Mouse (Mus musculus): ENCODE results near the gene Plekho1. TPM values are rescaled to one million over a fixed set of nuclear protein-coding genes. Genes with fewer than 3 reads are reported as not detected.
"Not testable (repeated sequence)": the region's sequence is repeated elsewhere in the genome, so short reads cannot be mapped to it uniquely, and the experiment has no call there.

Gene Plekho1
- total RNA-seq, 2 experiments from 2014 or later: 23.2 to 39.8 TPM

DNA sequence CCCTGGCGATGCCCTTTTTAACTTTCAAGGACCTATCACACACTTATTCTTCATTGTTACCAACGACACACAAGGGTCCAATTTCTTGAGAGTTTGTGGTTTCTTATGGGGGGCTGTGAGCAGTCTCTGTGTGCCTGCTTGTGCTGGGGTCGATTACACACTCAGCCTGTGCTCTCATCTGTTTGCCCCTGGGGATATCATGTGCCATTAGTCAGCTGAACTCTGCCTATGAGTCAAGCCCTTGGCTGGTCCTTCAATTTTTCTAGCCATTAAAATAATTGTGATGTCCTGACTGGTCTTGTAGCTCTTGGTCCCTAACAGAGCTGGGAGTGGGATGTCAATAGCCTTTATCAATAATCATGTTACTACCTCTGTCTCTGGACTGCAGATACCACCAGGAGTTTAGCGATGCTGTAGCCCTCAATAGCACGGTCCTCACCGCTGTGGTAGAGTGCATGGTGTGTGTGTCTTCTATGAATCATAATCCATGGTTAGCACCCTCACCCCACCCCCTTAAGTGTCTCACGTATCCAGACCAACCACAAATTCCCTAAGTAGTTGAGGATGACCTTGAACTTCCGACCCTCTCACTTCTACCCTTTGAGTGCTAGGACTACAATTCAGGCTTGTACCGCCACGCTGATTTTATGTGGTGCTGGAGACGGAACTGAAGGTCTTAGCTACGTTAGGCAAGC, 15.4 kb downstream of the Plekho1 start:
- DNase-seq: no peak

- DNase-seq: no peak
Observed at GRCm38 (mm10) chr3:95978265-95978664, 17.5 kb downstream of the Plekho1 start.

- DNase-seq: not testable (repeated sequence)
Observed at GRCm38 (mm10) chr3:95977587-95977986, 18.2 kb downstream of the Plekho1 start.

GRCm38 (mm10) chr3:95977079-95977478, 18.7 kb downstream of the Plekho1 start:
- DNase-seq: no peak

GRCm38 (mm10) chr3:95972873-95973634, 22.7 kb downstream of the Plekho1 start:
- peak; percentile 42 for DNase-seq

GRCm38 (mm10) chr3:95972251-95972872, 23.4 kb downstream of the Plekho1 start:
- no peak for DNase-seq

- not testable (repeated sequence) for DNase-seq
Observed at GRCm38 (mm10) chr3:95970661-95971060, 25.1 kb downstream of the Plekho1 start.

GRCm38 (mm10) chr3:95969277-95969676, 26.5 kb downstream of the Plekho1 start:
- no peak for DNase-seq

DNA sequence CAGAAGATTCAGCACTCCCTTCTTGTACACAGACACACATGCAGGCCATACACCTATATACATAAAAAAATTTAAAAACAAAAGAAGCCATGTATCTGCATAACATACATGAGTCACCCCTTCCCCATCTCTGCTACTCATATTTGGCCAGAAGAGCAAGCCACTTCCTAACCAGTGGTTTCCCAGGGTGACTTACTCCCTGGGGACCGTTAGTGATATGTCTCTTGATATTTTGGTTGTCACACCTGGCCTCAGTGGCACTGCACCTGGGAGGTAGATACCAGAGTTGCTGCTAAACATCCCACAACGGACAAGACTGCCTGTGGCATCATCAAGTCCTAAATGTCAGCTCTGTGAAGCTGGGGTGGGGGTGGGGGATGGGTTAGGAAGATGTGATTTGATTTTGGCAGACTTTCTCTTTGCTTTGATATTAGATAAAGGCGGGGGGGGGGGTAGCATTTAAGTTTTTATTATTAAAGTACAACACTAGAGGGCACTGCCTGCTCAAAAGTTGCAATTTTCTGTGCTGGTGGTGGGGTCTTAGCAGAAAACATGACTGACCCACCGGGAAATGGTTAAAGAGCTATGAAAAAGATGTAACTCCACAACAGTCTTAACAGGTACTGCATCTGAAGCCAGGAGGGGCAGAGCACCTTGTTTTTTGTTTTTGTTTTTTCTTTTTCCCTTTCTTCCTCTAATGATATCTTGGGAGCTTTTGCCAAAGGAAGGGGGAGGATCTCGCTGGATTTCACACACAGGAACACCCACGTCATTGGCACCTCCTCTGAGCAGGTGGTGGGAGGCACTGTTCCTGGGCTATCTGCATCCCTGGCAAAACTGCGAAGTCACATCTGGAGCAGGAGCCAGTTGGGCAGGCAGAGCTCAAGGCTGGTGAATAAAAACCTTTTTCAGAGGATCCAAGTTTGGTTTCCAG, 30.0 kb downstream of the Plekho1 start:
- DNase-seq: no peak

DNA sequence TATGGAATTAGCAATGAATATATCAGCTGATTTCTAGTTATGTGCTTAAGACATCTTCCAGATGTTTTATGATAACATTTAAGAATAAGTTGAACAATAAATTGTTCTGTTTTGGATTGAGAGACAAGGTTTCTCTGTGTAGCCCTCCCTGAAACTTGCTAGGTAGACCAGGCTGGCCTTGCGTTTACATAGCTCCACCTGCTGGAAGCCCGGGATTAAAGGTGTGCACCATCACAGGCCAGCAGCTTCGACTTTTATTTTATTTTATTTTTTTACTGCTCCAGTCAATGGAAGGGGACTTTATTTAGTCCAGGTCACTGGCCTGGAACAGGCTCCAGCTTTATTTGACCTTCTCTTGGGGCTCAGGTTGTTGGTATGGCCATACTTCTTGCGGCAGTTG, 32.1 kb downstream of the Plekho1 start:
- DNase-seq: no peak

- no peak for DNase-seq
Observed at GRCm38 (mm10) chr3:95963230-95963629, 32.6 kb downstream of the Plekho1 start.

GRCm38 (mm10) chr3:95962182-95962581, 33.6 kb downstream of the Plekho1 start:
- DNase-seq: not testable (repeated sequence)

DNA sequence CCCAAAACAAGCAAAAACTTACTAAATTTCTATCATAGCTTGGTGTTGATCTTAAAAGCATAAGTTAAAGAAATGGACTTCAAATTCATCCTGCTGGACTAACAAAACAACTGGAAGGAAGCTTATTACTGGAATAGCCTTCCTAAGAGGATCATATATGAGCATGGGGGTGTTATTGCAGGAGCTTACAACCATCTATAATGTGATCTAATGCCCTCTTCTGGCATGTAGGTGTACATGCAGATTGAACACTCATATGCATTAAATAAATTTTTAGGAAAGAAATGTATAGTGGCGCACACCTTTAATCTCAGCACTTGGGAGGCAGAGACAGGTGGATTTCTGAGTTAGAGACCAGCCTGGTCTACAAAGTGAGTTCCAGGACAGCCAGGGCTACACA, 36.0 kb downstream of the Plekho1 start:
- DNase-seq: no peak

DNA sequence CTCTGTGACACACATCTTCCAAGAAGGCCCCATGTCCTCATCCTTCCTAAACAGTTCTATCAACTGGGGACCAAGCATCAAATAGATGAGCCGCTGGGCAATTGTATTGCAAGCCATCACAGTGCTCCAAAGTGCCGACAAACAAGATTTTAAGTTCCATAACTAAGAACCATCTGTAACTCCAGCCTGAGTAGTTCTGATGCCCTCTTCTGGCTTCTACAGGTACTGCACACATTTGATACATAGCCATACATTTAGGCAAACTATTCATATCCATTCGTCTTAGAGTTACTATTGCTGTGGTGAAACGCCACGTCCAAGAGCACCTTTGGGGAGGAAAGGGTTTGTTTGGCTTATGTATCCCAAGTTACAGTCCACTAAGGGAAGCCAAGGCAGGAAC, 36.7 kb downstream of the Plekho1 start:
- no peak for DNase-seq

- peak; percentile 29 for DNase-seq
Observed at GRCm38 (mm10) chr3:95957359-95958148, 38.2 kb downstream of the Plekho1 start.

GRCm38 (mm10) chr3:95955318-95955717, 40.5 kb downstream of the Plekho1 start:
- no peak for DNase-seq

DNA sequence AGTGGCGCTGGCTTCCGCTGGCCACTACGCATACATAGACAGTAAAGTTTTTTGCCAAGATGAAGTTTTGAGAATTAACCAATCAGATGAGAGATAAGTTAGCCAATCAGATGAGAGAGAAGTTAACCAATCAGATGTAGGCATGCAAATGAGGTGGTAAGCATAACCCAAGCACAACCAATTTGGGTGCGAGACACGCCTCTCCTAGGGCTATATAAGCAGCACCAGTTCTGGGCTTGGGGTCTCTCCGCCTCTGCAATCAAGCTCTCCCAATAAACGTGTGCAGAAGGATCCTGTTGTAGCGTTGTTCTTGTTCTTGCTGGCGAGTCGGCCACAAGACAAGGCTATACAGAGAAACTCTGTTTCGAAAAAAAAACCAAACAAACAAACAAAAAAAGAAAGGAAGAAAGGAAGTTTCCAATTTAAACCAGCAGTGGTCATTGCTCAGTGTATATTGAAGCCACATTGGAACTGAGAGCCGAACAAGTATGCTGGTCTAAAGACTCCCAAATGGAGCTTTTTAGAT, 41.1 kb downstream of the Plekho1 start:
- DNase-seq: not testable (repeated sequence)

DNA sequence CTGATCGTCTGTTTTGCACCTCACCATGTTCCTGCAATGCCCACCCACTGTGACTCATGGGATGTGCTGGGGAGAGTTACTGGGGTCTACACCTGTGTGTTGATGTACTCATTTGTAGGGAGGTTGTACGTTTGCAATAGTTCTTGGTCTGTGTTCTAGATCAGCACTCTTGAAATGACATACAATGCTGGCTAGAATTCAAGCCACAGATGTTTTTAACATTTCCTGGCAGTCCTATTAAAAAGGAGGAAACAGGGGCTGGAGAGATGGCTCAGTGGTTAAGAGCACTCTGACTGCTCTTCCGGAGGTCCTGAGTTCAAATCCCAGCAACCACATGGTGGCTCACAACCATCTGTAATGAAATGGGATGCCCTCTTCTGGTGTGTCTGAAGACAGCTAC, 42.3 kb downstream of the Plekho1 start:
- DNase-seq: no peak

GRCm38 (mm10) chr3:95953023-95953422, 42.8 kb downstream of the Plekho1 start:
- DNase-seq: no peak

DNA sequence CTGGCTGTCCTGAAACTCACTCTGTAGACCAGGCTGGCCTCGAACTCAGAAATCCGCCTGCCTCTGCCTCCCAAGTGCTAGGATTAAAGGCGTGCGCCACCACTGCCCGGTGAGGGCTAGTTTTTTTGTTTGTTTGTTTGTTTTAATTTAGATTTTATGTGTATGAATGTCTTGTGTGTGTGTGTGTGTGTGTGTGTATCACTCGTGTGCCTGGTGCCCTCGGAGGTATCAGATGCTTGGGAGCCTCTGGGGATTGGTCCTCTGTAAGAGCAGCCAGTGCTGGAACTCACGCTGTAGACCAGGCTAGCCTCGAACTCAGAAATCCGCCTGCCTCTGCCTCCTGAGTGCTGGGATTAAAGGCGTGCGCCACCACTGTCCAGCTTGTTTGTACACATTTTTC, 44.2 kb downstream of the Plekho1 start:
- not testable (repeated sequence) for DNase-seq

Data from gastrocnemius, postnatal 25 days (tissue).